Mouse (Mus musculus): ENCODE measurements around the gene Reln. TPM values are rescaled to one million over a fixed set of nuclear protein-coding genes. Genes with fewer than 3 reads are reported as not detected.

Reln gene
- polyA plus RNA-seq, 1 experiment: 0.04 TPM

GRCm38 (mm10) chr5:22024108-22024507 lies 320.4 kb downstream of the Reln start:
- Histone ChIP-seq H3K4me2 (ENCODE audit: low read depth) (no peak overlapping the region), H3K4me3 (no peak overlapping the region), H3K36me3 (ENCODE audit: control insufficient read depth, insufficient read depth) (no peaks in the 10 kb centered on the region), H3ac (ENCODE audit: control insufficient read depth, insufficient read length) (no peak overlapping the region), H3K27me3 (ENCODE audit: control insufficient read depth, insufficient read depth, insufficient read length) (no peaks in the 10 kb centered on the region), H3K79me2 (ENCODE audit: control insufficient read depth, insufficient read depth) (no peaks in the 10 kb centered on the region)
- TF ChIP-seq MYOD1 (IDR thresholded peaks at IDR 0.05; ENCODE audit: control insufficient read depth in 1 of 3, insufficient read length in 2 of 3, low read depth in 2 of 3): no peak
- no peak for TF ChIP-seq TCF12 (IDR thresholded peaks at IDR 0.05; ENCODE audit: insufficient read depth, poor library complexity, severe bottlenecking)
- no peak for TF ChIP-seq TCF3 (IDR thresholded peaks at IDR 0.05; ENCODE audit: insufficient read length, low read depth)
- TF ChIP-seq USF1 (IDR thresholded peaks at IDR 0.05; ENCODE audit: low read depth): no peak
- TF ChIP-seq CEBPB (IDR thresholded peaks at IDR 0.05; ENCODE audit: insufficient read depth, poor library complexity, severe bottlenecking): no peak
- TF ChIP-seq MYOG (IDR thresholded peaks at IDR 0.05; ENCODE audit: control insufficient read depth in 1 of 3, insufficient read depth in 1 of 3, insufficient read length in 2 of 3, low read depth in 2 of 3): no peak

- Histone ChIP-seq H3K4me2 (ENCODE audit: low read depth) (no peak overlapping the region), H3K36me3 (ENCODE audit: control insufficient read depth, insufficient read depth) (no peaks in the 10 kb centered on the region), H3K4me3 (no peak overlapping the region), H3K79me2 (ENCODE audit: control insufficient read depth, insufficient read depth) (no peaks in the 10 kb centered on the region), H3ac (ENCODE audit: control insufficient read depth, insufficient read length) (no peak overlapping the region), H3K27me3 (ENCODE audit: control insufficient read depth, insufficient read depth, insufficient read length) (no peaks in the 10 kb centered on the region)
- no peak for TF ChIP-seq SRF (IDR thresholded peaks at IDR 0.05; ENCODE audit: control insufficient read depth, insufficient read length, low read depth)
- no peak for TF ChIP-seq POLR2A (IDR thresholded peaks at IDR 0.05; ENCODE audit: insufficient read length, low read depth)
- no peak for TF ChIP-seq MAX (IDR thresholded peaks at IDR 0.05; ENCODE audit: low read depth)
- TF ChIP-seq MYOD1 (IDR thresholded peaks at IDR 0.05; ENCODE audit: control insufficient read depth in 1 of 3, insufficient read length in 2 of 3, low read depth in 2 of 3): no peak
- TF ChIP-seq E2F4 (IDR thresholded peaks at IDR 0.05; ENCODE audit: insufficient read depth): no peak
- TF ChIP-seq MYOG (IDR thresholded peaks at IDR 0.05; ENCODE audit: control insufficient read depth in 1 of 3, insufficient read depth in 1 of 3, insufficient read length in 2 of 3, low read depth in 2 of 3): no peak
- no peak for TF ChIP-seq TCF3 (IDR thresholded peaks at IDR 0.05; ENCODE audit: insufficient read length, low read depth)
- TF ChIP-seq POLR2AphosphoS2 (IDR thresholded peaks at IDR 0.05; ENCODE audit: insufficient read length, low read depth): no peak
- no peak for TF ChIP-seq TCF12 (IDR thresholded peaks at IDR 0.05; ENCODE audit: insufficient read depth, poor library complexity, severe bottlenecking)
- no peak for TF ChIP-seq CEBPB (IDR thresholded peaks at IDR 0.05; ENCODE audit: insufficient read depth, poor library complexity, severe bottlenecking)
- no peak for TF ChIP-seq REST (IDR thresholded peaks at IDR 0.05; ENCODE audit: insufficient read depth, insufficient read length)
- no peak for TF ChIP-seq USF1 (IDR thresholded peaks at IDR 0.05; ENCODE audit: low read depth)
These were observed 326.6 kb downstream of the Reln start for GRCm38 (mm10) chr5:22017896-22018295.

GRCm38 (mm10) chr5:22014459-22014858 lies 330.0 kb downstream of the Reln start:
- H3ac ChIP-seq (ENCODE audit: control insufficient read depth, insufficient read length): no peak overlapping the region

GRCm38 (mm10) chr5:22009142-22009541 lies 335.4 kb downstream of the Reln start:
- Histone ChIP-seq H3ac (ENCODE audit: control insufficient read depth, insufficient read length) (no peak overlapping the region), H3K4me3 (no peak overlapping the region), H3K36me3 (ENCODE audit: control insufficient read depth, insufficient read depth) (no peaks in the 10 kb centered on the region), H3K79me2 (ENCODE audit: control insufficient read depth, insufficient read depth) (no peaks in the 10 kb centered on the region), H3K4me2 (ENCODE audit: low read depth) (no peak overlapping the region), H3K27me3 (ENCODE audit: control insufficient read depth, insufficient read depth, insufficient read length) (no peaks in the 10 kb centered on the region)
- no peak for TF ChIP-seq E2F4 (IDR thresholded peaks at IDR 0.05; ENCODE audit: insufficient read depth)
- no peak for TF ChIP-seq MAX (IDR thresholded peaks at IDR 0.05; ENCODE audit: low read depth)
- no peak for TF ChIP-seq POLR2AphosphoS2 (IDR thresholded peaks at IDR 0.05; ENCODE audit: insufficient read length, low read depth)
- no peak for TF ChIP-seq REST (IDR thresholded peaks at IDR 0.05; ENCODE audit: insufficient read depth, insufficient read length)
- no peak for TF ChIP-seq USF1 (IDR thresholded peaks at IDR 0.05; ENCODE audit: low read depth)
- TF ChIP-seq MYOD1 (IDR thresholded peaks at IDR 0.05; ENCODE audit: control insufficient read depth in 1 of 3, insufficient read length in 2 of 3, low read depth in 2 of 3): no peak

More at GRCm38 (mm10) chr5:22014459-22014858, 330.0 kb downstream of the Reln start:
- Histone ChIP-seq H3K4me2 (ENCODE audit: low read depth) (no peak overlapping the region), H3K27me3 (ENCODE audit: control insufficient read depth, insufficient read depth, insufficient read length) (no peaks in the 10 kb centered on the region), H3K79me2 (ENCODE audit: control insufficient read depth, insufficient read depth) (no peaks in the 10 kb centered on the region), H3K4me3 (no peak overlapping the region), H3K36me3 (ENCODE audit: control insufficient read depth, insufficient read depth) (no peaks in the 10 kb centered on the region)
- no peak for TF ChIP-seq SRF (IDR thresholded peaks at IDR 0.05; ENCODE audit: control insufficient read depth, insufficient read length, low read depth)
- no peak for TF ChIP-seq POLR2AphosphoS2 (IDR thresholded peaks at IDR 0.05; ENCODE audit: insufficient read length, low read depth)
- TF ChIP-seq POLR2A (IDR thresholded peaks at IDR 0.05; ENCODE audit: insufficient read length, low read depth): no peak
- no peak for TF ChIP-seq USF1 (IDR thresholded peaks at IDR 0.05; ENCODE audit: low read depth)
- no peak for TF ChIP-seq TCF12 (IDR thresholded peaks at IDR 0.05; ENCODE audit: insufficient read depth, poor library complexity, severe bottlenecking)
- TF ChIP-seq TCF3 (IDR thresholded peaks at IDR 0.05; ENCODE audit: insufficient read length, low read depth): no peak
- no peak for TF ChIP-seq MAX (IDR thresholded peaks at IDR 0.05; ENCODE audit: low read depth)
- TF ChIP-seq E2F4 (IDR thresholded peaks at IDR 0.05; ENCODE audit: insufficient read depth): no peak
- no peak for TF ChIP-seq MYOD1 (IDR thresholded peaks at IDR 0.05; ENCODE audit: control insufficient read depth in 1 of 3, insufficient read length in 2 of 3, low read depth in 2 of 3)
- no peak for TF ChIP-seq MYOG (IDR thresholded peaks at IDR 0.05; ENCODE audit: control insufficient read depth in 1 of 3, insufficient read depth in 1 of 3, insufficient read length in 2 of 3, low read depth in 2 of 3)
- TF ChIP-seq REST (IDR thresholded peaks at IDR 0.05; ENCODE audit: insufficient read depth, insufficient read length): no peak
- TF ChIP-seq CEBPB (IDR thresholded peaks at IDR 0.05; ENCODE audit: insufficient read depth, poor library complexity, severe bottlenecking): no peak
